Mouse (Mus musculus) kidney, postnatal 4 days (tissue): ENCODE results near the gene Lrrc8d.

ENCODE experiments used
- DNase-seq, 2 experiments: peaks; one replicate each; pipeline ENCODE4 v3.0.0; 2021; ENCODE audit warnings: mixed read lengths in 2 of 2

Gene Lrrc8d

GRCm38 (mm10) chr5:105699141-105700069 is at the start of gene Lrrc8d:
TSS of gene Lrrc8d (plus strand) at chr5:105699969.
- peak; percentile 89 to 95 for DNase-seq

- DNase-seq: no peak
Observed at GRCm38 (mm10) chr5:105650728-105651479, 48.9 kb upstream of the Lrrc8d start.

- DNase-seq: peak; percentile 32 to 49
Observed at GRCm38 (mm10) chr5:105651561-105651991, 48.2 kb upstream of the Lrrc8d start.

GRCm38 (mm10) chr5:105654237-105655063 is 45.3 kb upstream of the Lrrc8d start:
- peak; percentile 90 to 91 for DNase-seq

- DNase-seq: no peak
Observed at GRCm38 (mm10) chr5:105655100-105655734, 44.6 kb upstream of the Lrrc8d start.

- DNase-seq: no peak
Observed at GRCm38 (mm10) chr5:105661894-105662293, 37.9 kb upstream of the Lrrc8d start.

GRCm38 (mm10) chr5:105666930-105667329 is 32.8 kb upstream of the Lrrc8d start:
- no peak for DNase-seq

- no peak for DNase-seq
Observed at GRCm38 (mm10) chr5:105667411-105667810, 32.4 kb upstream of the Lrrc8d start.

GRCm38 (mm10) chr5:105669086-105669485 is 30.7 kb upstream of the Lrrc8d start:
- no peak for DNase-seq

- no peak for DNase-seq
Observed at GRCm38 (mm10) chr5:105669508-105670353, 30.0 kb upstream of the Lrrc8d start.

GRCm38 (mm10) chr5:105672332-105672731 is 27.4 kb upstream of the Lrrc8d start:
- DNase-seq: no peak

GRCm38 (mm10) chr5:105675511-105675910 is 24.3 kb upstream of the Lrrc8d start:
- DNase-seq: no peak

GRCm38 (mm10) chr5:105677071-105677470 is 22.7 kb upstream of the Lrrc8d start:
- no peak for DNase-seq

GRCm38 (mm10) chr5:105678243-105678642 is 21.5 kb upstream of the Lrrc8d start:
- DNase-seq: no peak

- no peak for DNase-seq
Observed at GRCm38 (mm10) chr5:105679261-105679660, 20.5 kb upstream of the Lrrc8d start.

- DNase-seq: peak in 1 of 2 experiments; percentile 48
Observed at GRCm38 (mm10) chr5:105679921-105680843, 19.6 kb upstream of the Lrrc8d start.

- DNase-seq: no peak
Observed at GRCm38 (mm10) chr5:105682143-105682611, 17.6 kb upstream of the Lrrc8d start.

GRCm38 (mm10) chr5:105683912-105684350 is 15.8 kb upstream of the Lrrc8d start:
- DNase-seq: no peak

- peak; percentile 84 to 87 for DNase-seq
Observed at GRCm38 (mm10) chr5:105684861-105685600, 14.7 kb upstream of the Lrrc8d start.
